Mouse (Mus musculus) ES-Bruce4 (cell line): ENCODE results near the gene Ikzf3.

Experiments used
- CTCF ChIP-seq: IDR thresholded peaks from one replicate; pipeline ENCODE4 v1.8.1; 2011; ENCODE audit warnings: low read depth, low read length
- EP300 ChIP-seq: IDR thresholded peaks from 2 replicates; pipeline ENCODE4 v1.6.1; 2011; ENCODE audit warnings: low read depth, low read length; ENCODE audit not compliant: insufficient read depth
- POLR2A ChIP-seq: IDR thresholded peaks from one replicate; pipeline ENCODE4 v1.8.1; 2011; ENCODE audit warnings: low read length; ENCODE audit not compliant: insufficient read depth

- TF ChIP-seq POLR2A (no peak), CTCF (no peak), EP300 (no peak)
Measured at GRCm38 (mm10) chr11:98497388-98498288, 48.2 kb downstream of the Ikzf3 start.
